Mouse (Mus musculus) stomach, postnatal 0 days (tissue): Measurements from ENCODE around the gene Mrpl45. TPM values are rescaled to one million over a fixed set of nuclear protein-coding genes. Genes with fewer than 3 reads are reported as not detected.
A peak's percentile ranks its signal among the peaks of the same experiment; 100 is the strongest.

Source experiments
- ATAC-seq: fragments of 200-750 bp; cut with Nextera tagmentation; 2 replicates; pipeline ENCODE4 v1.8.0; 2017; ENCODE audit not compliant: low FRiP score, low TSS enrichment
- DNase-seq: peaks from one replicate; pipeline ENCODE4 v3.0.0-alpha.2; 2016; ENCODE audit warnings: low spot score
- H3K27ac ChIP-seq: fragments of 300-500 bp; sonication (generic); replicated peaks from 2 replicates; pipeline ENCODE4 v1.5.1; 2014; ENCODE audit warnings: mild to moderate bottlenecking, control low read depth
- H3K27me3 ChIP-seq: fragments of 300-500 bp; sonication (generic); 2 replicates; pipeline ENCODE4 v1.6.1; 2014; ENCODE audit warnings: low read length; ENCODE audit not compliant: control insufficient read depth, insufficient read depth
- H3K36me3 ChIP-seq: fragments of 300-500 bp; sonication (generic); 2 replicates; pipeline ENCODE4 v1.6.1; 2014; ENCODE audit warnings: low read length, mixed read lengths; ENCODE audit not compliant: control insufficient read depth, insufficient read depth
- H3K4me1 ChIP-seq: fragments of 300-500 bp; sonication (generic); replicated peaks from 2 replicates; pipeline ENCODE4 v1.6.1; 2014; ENCODE audit warnings: antibody characterized with exemption; ENCODE audit not compliant: control insufficient read depth, insufficient read depth
- H3K4me2 ChIP-seq: fragments of 300-500 bp; sonication (generic); replicated peaks from 2 replicates; pipeline ENCODE4 v1.6.1; 2014; ENCODE audit warnings: low read depth, mild to moderate bottlenecking, control low read depth, moderate library complexity
- H3K4me3 ChIP-seq: fragments of 300-500 bp; sonication (generic); 2 replicates; pipeline ENCODE4 v1.5.1; 2014; ENCODE audit warnings: low read depth, low read length, control low read depth
- H3K9ac ChIP-seq: fragments of 300-500 bp; sonication (generic); 2 replicates; pipeline ENCODE4 v1.6.1; 2014; ENCODE audit warnings: mild to moderate bottlenecking, low read length, control low read depth, mixed read lengths
- H3K9me3 ChIP-seq: fragments of 300-500 bp; sonication (generic); 2 replicates; pipeline ENCODE4 v1.6.1; 2016; ENCODE audit warnings: low read length; ENCODE audit not compliant: control insufficient read depth
- CTCF ChIP-seq: IDR thresholded peaks from 2 replicates; pipeline ENCODE4 v1.5.1; 2016; ENCODE audit warnings: antibody characterized with exemption, low read depth, mild to moderate bottlenecking, moderate library complexity
- EP300 ChIP-seq: optimal IDR thresholded peaks from 2 replicates; pipeline ENCODE3; 2016; ENCODE audit warnings: antibody characterized with exemption
- WGBS: fragments of 180-500 bp; shearing (Covaris S2); extraction: QIAGEN DNeasy Blood & Tissue Kit; methylation state at CpG from one replicate; pipeline ENCODE4 v1.1.7; 2014; 5-methylcytosine and 5-hydroxymethylcytosine counted together
- polyA plus RNA-seq: library from polyadenylated mRNA; unstranded; fragments of >200 nt; fragmentation: Nextera tagmentation; extraction: Ambion mirVana; gene quantifications from 2 replicates; pipeline ENCODE4 v1.2.1, GENCODE M21; 2015

Gene Mrpl45
- polyA plus RNA-seq, 1 experiment from 2014 or later, result 28.2 TPM

GRCm38 (mm10) chr11:97370329-97371091 lies 55.0 kb downstream of the Mrpl45 start:
- Histone ChIP-seq H3K4me1 (no peaks in the 10 kb centered on the region), H3K36me3 (no peaks in the 10 kb centered on the region; the same call in 1 of the 2 replicates), H3K9ac (no peak overlapping the region), H3K4me3 (no peak overlapping the region), H3K27me3 (no peaks in the 10 kb centered on the region), H3K4me2 (no peak overlapping the region), H3K27ac (no peak overlapping the region), H3K9me3 (no peaks in the 10 kb centered on the region)
- TF ChIP-seq EP300, result no peak
- no peak for TF ChIP-seq CTCF
- ATAC-seq, result no peak
- no peak for DNase-seq
- 58% methylated on average over 7 of the region's 7 CpGs for WGBS

GRCm38 (mm10) chr11:97372159-97372864 lies 56.8 kb downstream of the Mrpl45 start:
- no peak overlapping the region for H3K4me2 ChIP-seq
- no peak overlapping the region for H3K9ac ChIP-seq
- no peaks in the 10 kb centered on the region for H3K4me1 ChIP-seq
- H3K36me3 ChIP-seq, result no peaks in the 10 kb centered on the region; the same call in 1 of the 2 replicates
- TF ChIP-seq EP300 (no peak), CTCF (no peak)
- no peaks in the 10 kb centered on the region for H3K9me3 ChIP-seq
- no peaks in the 10 kb centered on the region for H3K27me3 ChIP-seq
- ATAC-seq (no peak), DNase-seq (no peak)
- peak overlapping the region; percentile 56 for H3K27ac ChIP-seq
- H3K4me3 ChIP-seq, result no peak overlapping the region
- WGBS, result 67% methylated on average over 6 of the region's 6 CpGs

- TF ChIP-seq EP300 (no peak), CTCF (no peak)
- ATAC-seq (no peak), DNase-seq (no peak)
- Histone ChIP-seq H3K9ac (no peak overlapping the region), H3K4me3 (no peak overlapping the region), H3K27ac (no peak overlapping the region), H3K9me3 (no peaks in the 10 kb centered on the region), H3K4me1 (no peaks in the 10 kb centered on the region), H3K36me3 (peaks cover 4% of the 10 kb centered on the region), H3K27me3 (no peaks in the 10 kb centered on the region), H3K4me2 (no peak overlapping the region)
- 67% methylated on average over 2 of the region's 2 CpGs for WGBS
These were observed 57.9 kb downstream of the Mrpl45 start for GRCm38 (mm10) chr11:97373402-97373801.

Other genes starting within 250 kb of the Mrpl45 start
- gene Tbx21, start 200.4 kb upstream of the Mrpl45 start, polyA plus RNA-seq, result 0.05 and 0.10 TPM in 2 replicates
- 1.8 and 2.4 TPM in 2 replicates for gene Tbkbp1, start 164.2 kb upstream of the Mrpl45 start, polyA plus RNA-seq
- gene Kpnb1, start 127.8 kb upstream of the Mrpl45 start, polyA plus RNA-seq, result 18.5 and 19.2 TPM in 2 replicates
- gene Npepps, start 35.1 kb upstream of the Mrpl45 start, polyA plus RNA-seq, result 43.4 and 52.8 TPM in 2 replicates
- 0.17 and 0.23 TPM in 2 replicates for gene Gpr179, start 36.4 kb downstream of the Mrpl45 start, polyA plus RNA-seq
- gene Socs7, start 46.8 kb downstream of the Mrpl45 start, polyA plus RNA-seq, result 1.3 and 1.7 TPM in 2 replicates
- 4.3 and 4.6 TPM in 2 replicates for gene Arhgap23, start 99.8 kb downstream of the Mrpl45 start, polyA plus RNA-seq
- 0.16 and 0.25 TPM in 2 replicates for gene 4933428G20Rik, start 184.6 kb downstream of the Mrpl45 start, polyA plus RNA-seq